Mouse (Mus musculus) hindbrain, embryonic 11.5 days (tissue): ENCODE results near the gene Slc9a9. TPM values are rescaled to one million over a fixed set of nuclear protein-coding genes. Genes with fewer than 3 reads are reported as not detected.

ENCODE experiments used
- ATAC-seq: fragments of 200-750 bp; cut with Nextera tagmentation; 2 replicates; pipeline ENCODE4 v1.8.0; 2017; ENCODE audit warnings: mild to moderate bottlenecking, moderate TSS enrichment, moderate library complexity; ENCODE audit not compliant: low FRiP score
- DNase-seq: peaks from one replicate; pipeline ENCODE4 v3.0.0-alpha.2; 2015; ENCODE audit warnings: low spot score
- H3K27ac ChIP-seq: fragments of 300-500 bp; sonication (generic); 2 replicates; pipeline ENCODE4 v1.5.1; 2014; ENCODE audit warnings: mild to moderate bottlenecking, low read depth, low read length
- H3K27me3 ChIP-seq: fragments of 300-500 bp; sonication (generic); 2 replicates; pipeline ENCODE4 v1.6.1; 2014; ENCODE audit warnings: mild to moderate bottlenecking, low read length, moderate library complexity, mixed read lengths; ENCODE audit not compliant: control insufficient read depth, insufficient read depth
- H3K36me3 ChIP-seq: fragments of 300-500 bp; sonication (generic); 2 replicates; pipeline ENCODE4 v1.6.1; 2014; ENCODE audit warnings: mild to moderate bottlenecking, low read length, moderate library complexity, mixed read lengths; ENCODE audit not compliant: control insufficient read depth, insufficient read depth
- H3K4me1 ChIP-seq: fragments of 300-500 bp; sonication (generic); replicated peaks from 2 replicates; pipeline ENCODE4 v1.6.1; 2014; ENCODE audit warnings: low read length, mixed read lengths; ENCODE audit not compliant: control insufficient read depth, insufficient read depth
- H3K4me2 ChIP-seq: fragments of 300-500 bp; sonication (generic); replicated peaks from 2 replicates; pipeline ENCODE4 v1.6.1; 2014; ENCODE audit warnings: mild to moderate bottlenecking, low read depth, low read length
- H3K4me3 ChIP-seq: fragments of 300-500 bp; sonication (generic); 2 replicates; pipeline ENCODE4 v1.5.1; 2014; ENCODE audit warnings: low read depth, low read length
- H3K9ac ChIP-seq: fragments of 300-500 bp; sonication (generic); 2 replicates; pipeline ENCODE4 v1.6.1; 2014; ENCODE audit warnings: low read depth, low read length
- H3K9me3 ChIP-seq: fragments of 300-500 bp; sonication (generic); 2 replicates; pipeline ENCODE4 v1.6.1; 2016; ENCODE audit warnings: low read length; ENCODE audit not compliant: control insufficient read depth
- WGBS: fragments of 180-500 bp; shearing (Covaris S2); extraction: QIAGEN DNeasy Blood & Tissue Kit; methylation state at CpG from one replicate; pipeline ENCODE4 v1.1.7; 2014; 5-methylcytosine and 5-hydroxymethylcytosine counted together
- polyA plus RNA-seq: library from polyadenylated mRNA; unstranded; fragments of >200 nt; fragmentation: Nextera tagmentation; extraction: Ambion mirVana; gene quantifications from 2 replicates; pipeline ENCODE4 v1.2.1, GENCODE M21; 2014

Gene Slc9a9
- polyA plus RNA-seq, 1 experiment from 2014 or later = 3.8 TPM

GRCm38 (mm10) chr9:94840972-94841371 is 171.3 kb downstream of the Slc9a9 start:
- Histone ChIP-seq H3K4me2 (no peak overlapping the region), H3K36me3 (no peaks in the 10 kb centered on the region), H3K4me3 (no peak overlapping the region), H3K4me1 (no peaks in the 10 kb centered on the region), H3K9ac (no peak overlapping the region), H3K27me3 (no peaks in the 10 kb centered on the region), H3K9me3 (no peaks in the 10 kb centered on the region), H3K27ac (no peak overlapping the region)
- DNase-seq (no peak), ATAC-seq (no peak)
- 91% methylated on average over 4 of the region's 4 CpGs for WGBS

- Histone ChIP-seq H3K4me2 (no peak overlapping the region), H3K4me3 (no peak overlapping the region), H3K4me1 (no peaks in the 10 kb centered on the region), H3K27me3 (no peaks in the 10 kb centered on the region), H3K36me3 (no peaks in the 10 kb centered on the region), H3K27ac (no peak overlapping the region), H3K9me3 (no peaks in the 10 kb centered on the region), H3K9ac (no peak overlapping the region)
- ATAC-seq = no peak
- DNase-seq = no peak
- 87% methylated on average over 3 of the region's 3 CpGs for WGBS
Measured at GRCm38 (mm10) chr9:94844176-94844575, 174.5 kb downstream of the Slc9a9 start.

- H3K4me1 ChIP-seq = no peaks in the 10 kb centered on the region
Measured at GRCm38 (mm10) chr9:94847624-94848023, 177.9 kb downstream of the Slc9a9 start.

GRCm38 (mm10) chr9:94851550-94851949 is 181.8 kb downstream of the Slc9a9 start:
- Histone ChIP-seq H3K9ac (no peak overlapping the region), H3K4me1 (no peaks in the 10 kb centered on the region), H3K36me3 (no peaks in the 10 kb centered on the region), H3K27ac (no peak overlapping the region), H3K4me3 (no peak overlapping the region), H3K27me3 (no peaks in the 10 kb centered on the region), H3K4me2 (no peak overlapping the region), H3K9me3 (no peaks in the 10 kb centered on the region)
- ATAC-seq (no peak), DNase-seq (no peak)
- 82% methylated on average over 3 of the region's 3 CpGs for WGBS

More at GRCm38 (mm10) chr9:94847624-94848023, 177.9 kb downstream of the Slc9a9 start:
- no peak overlapping the region for H3K4me2 ChIP-seq
- no peaks in the 10 kb centered on the region for H3K27me3 ChIP-seq
- H3K4me3 ChIP-seq = no peak overlapping the region
- no peaks in the 10 kb centered on the region for H3K9me3 ChIP-seq
- H3K9ac ChIP-seq = no peak overlapping the region
- ATAC-seq (no peak), DNase-seq (no peak)
- H3K36me3 ChIP-seq = no peaks in the 10 kb centered on the region
- no peak overlapping the region for H3K27ac ChIP-seq
- 91% methylated on average over 6 of the region's 6 CpGs for WGBS

- H3K9ac ChIP-seq = no peak overlapping the region
- no peak overlapping the region for H3K4me2 ChIP-seq
- H3K9me3 ChIP-seq = no peaks in the 10 kb centered on the region
- DNase-seq = no peak
- H3K4me1 ChIP-seq = no peaks in the 10 kb centered on the region
- no peak overlapping the region for H3K27ac ChIP-seq
- WGBS = 54% methylated on average over 3 of the region's 3 CpGs
- H3K27me3 ChIP-seq = no peaks in the 10 kb centered on the region
- H3K4me3 ChIP-seq = no peak overlapping the region
- no peaks in the 10 kb centered on the region for H3K36me3 ChIP-seq
- no peak for ATAC-seq
Measured at GRCm38 (mm10) chr9:94856093-94856492, 186.4 kb downstream of the Slc9a9 start.

- ATAC-seq = no peak
- H3K9me3 ChIP-seq = no peaks in the 10 kb centered on the region
- WGBS = 86% methylated on average over 1 of the region's 1 CpGs
- no peak for DNase-seq
- no peaks in the 10 kb centered on the region for H3K27me3 ChIP-seq
- H3K4me3 ChIP-seq = no peak overlapping the region
- H3K36me3 ChIP-seq = no peaks in the 10 kb centered on the region
- no peak overlapping the region for H3K9ac ChIP-seq
- H3K27ac ChIP-seq = no peak overlapping the region
- no peaks in the 10 kb centered on the region for H3K4me1 ChIP-seq
- no peak overlapping the region for H3K4me2 ChIP-seq
Measured at GRCm38 (mm10) chr9:94868557-94868956, 198.8 kb downstream of the Slc9a9 start.

GRCm38 (mm10) chr9:94869023-94869799 is 199.5 kb downstream of the Slc9a9 start:
- Histone ChIP-seq H3K4me3 (no peak overlapping the region), H3K9ac (no peak overlapping the region), H3K4me2 (no peak overlapping the region), H3K27me3 (no peaks in the 10 kb centered on the region), H3K27ac (no peak overlapping the region), H3K4me1 (no peaks in the 10 kb centered on the region), H3K9me3 (no peaks in the 10 kb centered on the region), H3K36me3 (no peaks in the 10 kb centered on the region)
- DNase-seq (no peak), ATAC-seq (no peak)
- WGBS = 79% methylated on average over 4 of the region's 4 CpGs

- Histone ChIP-seq H3K9ac (no peak overlapping the region), H3K4me3 (no peak overlapping the region), H3K4me2 (no peak overlapping the region), H3K36me3 (no peaks in the 10 kb centered on the region), H3K9me3 (no peaks in the 10 kb centered on the region), H3K4me1 (no peaks in the 10 kb centered on the region), H3K27me3 (no peaks in the 10 kb centered on the region), H3K27ac (no peak overlapping the region)
- no peak for DNase-seq
- 95% methylated on average over 3 of the region's 3 CpGs for WGBS
- ATAC-seq = no peak
Measured at GRCm38 (mm10) chr9:94882517-94882916, 212.8 kb downstream of the Slc9a9 start.

- 87% methylated on average over 5 of the region's 5 CpGs for WGBS
- no peaks in the 10 kb centered on the region for H3K27me3 ChIP-seq
- H3K4me3 ChIP-seq = no peak overlapping the region
- H3K9ac ChIP-seq = no peak overlapping the region
- H3K36me3 ChIP-seq = no peaks in the 10 kb centered on the region
- ATAC-seq (no peak), DNase-seq (no peak)
- H3K4me1 ChIP-seq = no peaks in the 10 kb centered on the region
- no peak overlapping the region for H3K27ac ChIP-seq
- H3K4me2 ChIP-seq = no peak overlapping the region
- no peaks in the 10 kb centered on the region for H3K9me3 ChIP-seq
Measured at GRCm38 (mm10) chr9:94883435-94883834, 213.7 kb downstream of the Slc9a9 start.
